Comparison of ENCODE assay signal across 10 mouse cellular contexts in the genomic region with DNA sequence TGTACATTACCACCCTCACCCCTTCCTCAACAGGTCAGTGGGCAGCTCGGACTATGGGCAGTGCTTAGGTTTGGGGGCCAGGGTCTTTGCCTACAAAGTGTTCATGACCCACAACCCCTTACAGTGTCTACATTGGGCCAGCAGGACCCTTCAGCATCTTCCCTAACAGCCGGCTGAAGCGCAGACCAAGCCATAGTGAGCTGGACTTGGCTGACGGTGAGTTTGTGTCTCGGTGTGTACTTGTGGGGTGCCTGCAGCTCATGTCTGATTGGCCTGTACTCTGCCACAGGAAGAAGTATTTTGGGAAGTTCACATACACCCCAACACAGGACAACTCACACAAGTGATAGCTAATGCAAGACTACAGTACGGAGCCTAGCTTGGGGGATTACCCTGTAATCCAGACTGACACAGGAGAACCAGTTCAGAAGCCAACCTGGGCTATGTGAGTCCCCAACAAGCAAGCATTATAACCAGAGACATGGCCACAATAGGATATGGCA. TPM values are rescaled to one million over a fixed set of nuclear protein-coding genes. Genes with fewer than 3 reads are reported as not detected.
DNase-seq lines count a peak whose midpoint lies in the region; ATAC-seq and TF ChIP-seq lines count a peak whose summit lies in the region.
"Had no signal": no experiment of that assay in that cellular context is flagged by ENCODE, and none has a peak within 500 bp of the region (broad histone marks: within the 10 kb centered on the region; RNA-seq: fewer than 3 reads in every experiment).

No protein-coding gene starts in this region.

- TF ChIP-seq CTCF in hindbrain, postnatal 0 days (IDR thresholded peaks at IDR 0.05; ENCODE audit: low read depth), result no peak

- 0 out of 2 replicates have a peak overlapping the region, but pooled peaks have one; percentile 52 for H3K4me2 ChIP-seq in forebrain, embryonic 14.5 days (ENCODE audit: low read length)
- no peak overlapping the region for H3K4me2 ChIP-seq in forebrain, embryonic 16.5 days (ENCODE audit: low read length)
- H3K4me2 ChIP-seq in midbrain, embryonic 15.5 days, result no peak overlapping the region
- 0 out of 2 replicates have a peak overlapping the region, but pooled peaks have one; percentile 22 for H3K4me2 ChIP-seq in hindbrain, postnatal 0 days (ENCODE audit: low read depth, low read length)
- peak overlapping the region; percentile 19; the same call in 1 of the 2 replicates for H3K4me2 ChIP-seq in neural tube, embryonic 15.5 days

- H3K36me3 ChIP-seq in forebrain, embryonic 14.5 days (ENCODE audit: control insufficient read depth, insufficient read depth, low read length), result peaks cover 27% of the 10 kb centered on the region
- H3K36me3 ChIP-seq in forebrain, embryonic 16.5 days (ENCODE audit: control insufficient read depth, insufficient read depth), result peaks cover 7% of the 10 kb centered on the region; the same call in 1 of the 2 replicates
- peaks cover 22% of the 10 kb centered on the region for H3K36me3 ChIP-seq in midbrain, embryonic 10.5 days
- peaks cover 6% of the 10 kb centered on the region; the same call in 1 of the 2 replicates for H3K36me3 ChIP-seq in midbrain, embryonic 15.5 days (replicated peaks)
- H3K36me3 ChIP-seq in hindbrain, postnatal 0 days (ENCODE audit: insufficient read depth, low read length), result peaks cover 6% of the 10 kb centered on the region; the same call in 1 of the 2 replicates
- H3K36me3 ChIP-seq in neural tube, embryonic 15.5 days, result peaks cover 18% of the 10 kb centered on the region

- ATAC-seq in forebrain, embryonic 14.5 days, result no peak
- ATAC-seq in forebrain, embryonic 16.5 days, result no peak
- ATAC-seq in midbrain, embryonic 15.5 days (replicated peaks), result no peak
- no peak for ATAC-seq in hindbrain, postnatal 0 days
- no peak for ATAC-seq in neural tube, embryonic 15.5 days (ENCODE audit: low FRiP score)

- H3K4me3 ChIP-seq in forebrain, embryonic 14.5 days (ENCODE audit: low read depth, low read length), result no peak overlapping the region
- no peak overlapping the region for H3K4me3 ChIP-seq in forebrain, embryonic 16.5 days (replicated peaks; ENCODE audit: low read length)
- H3K4me3 ChIP-seq in midbrain, embryonic 10.5 days, result peak overlapping the region; percentile 36
- H3K4me3 ChIP-seq in midbrain, embryonic 15.5 days, result no peak overlapping the region
- no peak overlapping the region for H3K4me3 ChIP-seq in hindbrain, postnatal 0 days (ENCODE audit: low read length)
- H3K4me3 ChIP-seq in neural tube, embryonic 15.5 days (replicated peaks), result no peak overlapping the region

- peaks cover 38% of the 10 kb centered on the region for H3K27me3 ChIP-seq in forebrain, embryonic 14.5 days (replicated peaks; ENCODE audit: control insufficient read depth, insufficient read depth, low read length)
- peaks cover 31% of the 10 kb centered on the region for H3K27me3 ChIP-seq in forebrain, embryonic 16.5 days (replicated peaks; ENCODE audit: control insufficient read depth, insufficient read depth, low read length)
- H3K27me3 ChIP-seq in midbrain, embryonic 10.5 days (ENCODE audit: low read depth, poor library complexity, severe bottlenecking), result peaks cover 90% of the 10 kb centered on the region
- peaks cover 60% of the 10 kb centered on the region for H3K27me3 ChIP-seq in midbrain, embryonic 15.5 days (replicated peaks)
- H3K27me3 ChIP-seq in hindbrain, postnatal 0 days (ENCODE audit: insufficient read depth, low read length), result peaks cover 6% of the 10 kb centered on the region
- H3K27me3 ChIP-seq in neural tube, embryonic 15.5 days (replicated peaks), result peaks cover 52% of the 10 kb centered on the region

- no peak for DNase-seq in forebrain, embryonic 14.5 days (ENCODE audit: low spot score)
- no peak for DNase-seq in midbrain, embryonic 10.5 days (ENCODE audit: low spot score)
- no peak for DNase-seq in hindbrain, postnatal 0 days (ENCODE audit: low spot score)
- DNase-seq in adrenal gland, adult (ENCODE audit: inconsistent age in 2 of 2, low spot score in 1 of 2), result no peak
- no peak for DNase-seq in ovary, postnatal 10 days (ENCODE audit: low spot score)
- DNase-seq: adrenal gland, adult 2 months had no signal

- H3K27ac ChIP-seq in forebrain, embryonic 14.5 days (ENCODE audit: low read depth, low read length), result no peak overlapping the region
- no peak overlapping the region for H3K27ac ChIP-seq in forebrain, embryonic 16.5 days (ENCODE audit: low read length)
- H3K27ac ChIP-seq in midbrain, embryonic 10.5 days (replicated peaks), result 0 out of 2 replicates have a peak overlapping the region, but pooled peaks have one; percentile 42
- H3K27ac ChIP-seq in midbrain, embryonic 15.5 days, result no peak overlapping the region
- no peak overlapping the region for H3K27ac ChIP-seq in hindbrain, postnatal 0 days
- H3K27ac ChIP-seq in neural tube, embryonic 15.5 days (replicated peaks), result no peak overlapping the region; the same call in 1 of the 2 replicates

- H3K9me3 ChIP-seq in forebrain, embryonic 14.5 days (replicated peaks; ENCODE audit: control insufficient read depth, low read length), result no peaks in the 10 kb centered on the region
- H3K9me3 ChIP-seq in forebrain, embryonic 16.5 days (ENCODE audit: control insufficient read depth, low read length), result no peaks in the 10 kb centered on the region
- H3K9me3 ChIP-seq in midbrain, embryonic 10.5 days (replicated peaks), result no peaks in the 10 kb centered on the region
- no peaks in the 10 kb centered on the region for H3K9me3 ChIP-seq in midbrain, embryonic 15.5 days
- H3K9me3 ChIP-seq in hindbrain, postnatal 0 days (ENCODE audit: low read length), result no peaks in the 10 kb centered on the region
- H3K9me3 ChIP-seq in neural tube, embryonic 15.5 days (replicated peaks), result no peaks in the 10 kb centered on the region

- WGBS in forebrain, embryonic 14.5 days, result 75% methylated on average over 6 of the region's 6 CpGs
- WGBS in forebrain, embryonic 16.5 days, result 83% methylated on average over 6 of the region's 6 CpGs
- 80% methylated on average over 6 of the region's 6 CpGs for WGBS in midbrain, embryonic 10.5 days
- 85% methylated on average over 6 of the region's 6 CpGs for WGBS in midbrain, embryonic 15.5 days
- WGBS in hindbrain, postnatal 0 days, result 81% methylated on average over 6 of the region's 6 CpGs
- WGBS in neural tube, embryonic 15.5 days, result 86% methylated on average over 6 of the region's 6 CpGs

- no peak overlapping the region; the same call in 1 of the 2 replicates for H3K9ac ChIP-seq in forebrain, embryonic 14.5 days (ENCODE audit: low read length)
- H3K9ac ChIP-seq in forebrain, embryonic 16.5 days (replicated peaks; ENCODE audit: low read depth, low read length), result no peak overlapping the region
- H3K9ac ChIP-seq in midbrain, embryonic 15.5 days, result no peak overlapping the region
- H3K9ac ChIP-seq in hindbrain, postnatal 0 days (replicated peaks; ENCODE audit: low read length), result no peak overlapping the region
- no peak overlapping the region for H3K9ac ChIP-seq in neural tube, embryonic 15.5 days (replicated peaks)

- H3K4me1 ChIP-seq in forebrain, embryonic 14.5 days (ENCODE audit: control insufficient read depth, insufficient read depth, low read length), result peaks cover 21% of the 10 kb centered on the region
- peaks cover 51% of the 10 kb centered on the region for H3K4me1 ChIP-seq in forebrain, embryonic 16.5 days (replicated peaks; ENCODE audit: control insufficient read depth, insufficient read depth, low read length)
- peaks cover 56% of the 10 kb centered on the region for H3K4me1 ChIP-seq in midbrain, embryonic 10.5 days
- peaks cover 37% of the 10 kb centered on the region for H3K4me1 ChIP-seq in midbrain, embryonic 15.5 days
- peaks cover 16% of the 10 kb centered on the region; the same call in 1 of the 2 replicates for H3K4me1 ChIP-seq in hindbrain, postnatal 0 days (ENCODE audit: insufficient read depth, low read length)
- H3K4me1 ChIP-seq in neural tube, embryonic 15.5 days, result peaks cover 49% of the 10 kb centered on the region

RNA-seq across cellular contexts. Expression of gene Lyl1, which starts 1.8 kb away (rescaled TPM):
- polyA plus RNA-seq in forebrain, embryonic 14.5 days (2014; fragmentation: Nextera tagmentation; extraction: Ambion mirVana), result 2.9 and 3.8 TPM in 2 replicates
- polyA plus RNA-seq in forebrain, embryonic 16.5 days (2015; fragmentation: Nextera tagmentation; extraction: Ambion mirVana), result 2.6 and 2.9 TPM in 2 replicates
- 4.8 and 5.8 TPM in 2 replicates for polyA plus RNA-seq in midbrain, embryonic 10.5 days (2016; fragmentation: Nextera tagmentation; extraction: Ambion mirVana)
- polyA plus RNA-seq in midbrain, embryonic 15.5 days (2015; fragmentation: Nextera tagmentation; extraction: Ambion mirVana), result 3.4 and 4.2 TPM in 2 replicates
- total RNA-seq in hindbrain, postnatal 0 days (2014; rRNA removed), result 1.7 and 7.8 TPM in 2 replicates
- 2.0 and 2.3 TPM in 2 replicates for polyA plus RNA-seq in hindbrain, postnatal 0 days (2015; fragmentation: Nextera tagmentation; extraction: Ambion mirVana)
- 3.1 and 6.1 TPM in 2 replicates for polyA plus RNA-seq in neural tube, embryonic 15.5 days (2015; fragmentation: Nextera tagmentation; extraction: Ambion mirVana)

RNA-seq across cellular contexts. Expression of gene Nacc1, which starts 15.4 kb away (rescaled TPM):
- 17.0 and 17.6 TPM in 2 replicates for polyA plus RNA-seq in forebrain, embryonic 14.5 days (2014; fragmentation: Nextera tagmentation; extraction: Ambion mirVana)
- polyA plus RNA-seq in forebrain, embryonic 16.5 days (2015; fragmentation: Nextera tagmentation; extraction: Ambion mirVana), result 15.5 and 15.7 TPM in 2 replicates
- 24.8 and 26.3 TPM in 2 replicates for polyA plus RNA-seq in midbrain, embryonic 10.5 days (2016; fragmentation: Nextera tagmentation; extraction: Ambion mirVana)
- 16.3 and 17.2 TPM in 2 replicates for polyA plus RNA-seq in midbrain, embryonic 15.5 days (2015; fragmentation: Nextera tagmentation; extraction: Ambion mirVana)
- 110 and 129 TPM in 2 replicates for total RNA-seq in hindbrain, postnatal 0 days (2014; rRNA removed)
- polyA plus RNA-seq in hindbrain, postnatal 0 days (2015; fragmentation: Nextera tagmentation; extraction: Ambion mirVana), result 13.8 and 14.9 TPM in 2 replicates
- polyA plus RNA-seq in neural tube, embryonic 15.5 days (2015; fragmentation: Nextera tagmentation; extraction: Ambion mirVana), result 12.3 and 14.1 TPM in 2 replicates

RNA-seq across cellular contexts. Expression of gene Trmt1, which starts 16.9 kb away (rescaled TPM):
- polyA plus RNA-seq in forebrain, embryonic 14.5 days (2014; fragmentation: Nextera tagmentation; extraction: Ambion mirVana), result 47.8 and 52.3 TPM in 2 replicates
- 63.4 and 73.3 TPM in 2 replicates for polyA plus RNA-seq in forebrain, embryonic 16.5 days (2015; fragmentation: Nextera tagmentation; extraction: Ambion mirVana)
- polyA plus RNA-seq in midbrain, embryonic 10.5 days (2016; fragmentation: Nextera tagmentation; extraction: Ambion mirVana), result 56.4 and 58.1 TPM in 2 replicates
- polyA plus RNA-seq in midbrain, embryonic 15.5 days (2015; fragmentation: Nextera tagmentation; extraction: Ambion mirVana), result 63.3 and 66.7 TPM in 2 replicates
- total RNA-seq in hindbrain, postnatal 0 days (2014; rRNA removed), result 69.5 and 93.3 TPM in 2 replicates
- 71.2 and 79.2 TPM in 2 replicates for polyA plus RNA-seq in hindbrain, postnatal 0 days (2015; fragmentation: Nextera tagmentation; extraction: Ambion mirVana)
- 66.7 and 75.1 TPM in 2 replicates for polyA plus RNA-seq in neural tube, embryonic 15.5 days (2015; fragmentation: Nextera tagmentation; extraction: Ambion mirVana)

RNA-seq across cellular contexts. Expression of gene G430095P16Rik, which starts 19.8 kb away (rescaled TPM):
- polyA plus RNA-seq in forebrain, embryonic 14.5 days (2014; fragmentation: Nextera tagmentation; extraction: Ambion mirVana), result 1.5 and 1.7 TPM in 2 replicates
- 2.0 and 2.2 TPM in 2 replicates for polyA plus RNA-seq in forebrain, embryonic 16.5 days (2015; fragmentation: Nextera tagmentation; extraction: Ambion mirVana)
- polyA plus RNA-seq in midbrain, embryonic 10.5 days (2016; fragmentation: Nextera tagmentation; extraction: Ambion mirVana), result 1.1 and 1.4 TPM in 2 replicates
- 0.97 and 1.8 TPM in 2 replicates for polyA plus RNA-seq in midbrain, embryonic 15.5 days (2015; fragmentation: Nextera tagmentation; extraction: Ambion mirVana)
- total RNA-seq in hindbrain, postnatal 0 days (2014; rRNA removed), result 1.2 TPM in 1 of 2 replicates, not detected in the other
- 1.1 and 1.7 TPM in 2 replicates for polyA plus RNA-seq in hindbrain, postnatal 0 days (2015; fragmentation: Nextera tagmentation; extraction: Ambion mirVana)
- 1.4 and 1.8 TPM in 2 replicates for polyA plus RNA-seq in neural tube, embryonic 15.5 days (2015; fragmentation: Nextera tagmentation; extraction: Ambion mirVana)
- total RNA-seq: layer of hippocampus, adult 8-10 months had no signal

RNA-seq across cellular contexts. Expression of gene Ier2, which starts 40.4 kb away (rescaled TPM):
- 26.5 and 29.3 TPM in 2 replicates for polyA plus RNA-seq in forebrain, embryonic 14.5 days (2014; fragmentation: Nextera tagmentation; extraction: Ambion mirVana)
- polyA plus RNA-seq in forebrain, embryonic 16.5 days (2015; fragmentation: Nextera tagmentation; extraction: Ambion mirVana), result 22.5 and 25.5 TPM in 2 replicates
- polyA plus RNA-seq in midbrain, embryonic 10.5 days (2016; fragmentation: Nextera tagmentation; extraction: Ambion mirVana), result 63.6 and 78.2 TPM in 2 replicates
- polyA plus RNA-seq in midbrain, embryonic 15.5 days (2015; fragmentation: Nextera tagmentation; extraction: Ambion mirVana), result 16.9 and 17.8 TPM in 2 replicates
- total RNA-seq in hindbrain, postnatal 0 days (2014; rRNA removed), result 12.5 and 13.3 TPM in 2 replicates
- polyA plus RNA-seq in hindbrain, postnatal 0 days (2015; fragmentation: Nextera tagmentation; extraction: Ambion mirVana), result 20.9 TPM in 2 replicates
- polyA plus RNA-seq in neural tube, embryonic 15.5 days (2015; fragmentation: Nextera tagmentation; extraction: Ambion mirVana), result 20.3 and 33.1 TPM in 2 replicates

Comparison
In these comparisons a context has a peak if more than half of its experiments do, and no peak if none do; other contexts are left out.
1. H3K4me2 ChIP-seq: peak in forebrain, embryonic 14.5 days (single experiment), hindbrain, postnatal 0 days (single experiment) and neural tube, embryonic 15.5 days (single experiment); none in forebrain, embryonic 16.5 days (single experiment) and midbrain, embryonic 15.5 days (single experiment).